In the genomic region with DNA sequence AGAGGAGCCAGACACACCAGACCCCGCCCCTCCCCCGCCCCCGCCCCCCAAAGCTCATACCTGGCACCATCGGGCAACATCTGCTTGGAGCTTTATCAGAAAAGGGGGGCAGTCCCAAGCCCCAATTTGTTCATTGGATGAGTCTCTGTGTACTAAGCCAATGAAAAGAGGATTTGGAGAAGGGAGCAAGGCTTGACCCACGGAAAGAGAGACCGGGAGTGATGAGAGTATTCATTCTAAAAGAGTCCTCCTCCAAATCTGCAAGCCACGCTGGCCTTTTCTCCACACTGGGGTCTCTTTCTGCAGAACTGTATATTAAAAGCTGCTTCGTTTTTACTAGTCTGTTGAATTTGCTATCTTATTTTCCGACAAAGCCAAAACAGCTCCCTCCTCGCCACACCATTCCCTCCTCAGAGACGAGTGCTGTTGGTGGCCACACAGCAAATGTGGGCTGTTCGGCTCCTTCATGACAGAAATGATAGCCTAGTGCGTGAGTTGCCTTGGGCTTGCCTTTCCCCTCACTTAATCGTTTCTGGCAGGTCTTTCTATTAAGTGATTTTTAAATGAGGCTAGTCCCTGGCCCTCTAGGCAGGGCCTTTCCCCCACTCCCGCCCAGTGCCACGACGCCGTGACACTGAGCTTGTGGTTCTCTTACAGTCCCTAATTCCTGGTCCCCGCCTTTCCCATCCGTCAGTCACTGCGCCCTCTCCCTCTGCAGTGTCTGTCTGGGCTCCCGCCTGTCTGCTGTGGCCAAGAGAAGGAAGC, we compare ENCODE assay signal across 10 mouse cellular contexts. TPM values are rescaled to one million over a fixed set of nuclear protein-coding genes. Genes with fewer than 3 reads are reported as not detected.
DNase-seq lines count a peak whose midpoint lies in the region; ATAC-seq and TF ChIP-seq lines count a peak whose summit lies in the region.
"Had no signal": no experiment of that assay in that cellular context is flagged by ENCODE, and none has a peak within 500 bp of the region (broad histone marks: within the 10 kb centered on the region; RNA-seq: fewer than 3 reads in every experiment).

No protein-coding gene starts in this region.

- H3K36me3 ChIP-seq in heart, embryonic 16.5 days (ENCODE audit: control insufficient read depth, insufficient read depth) = no peaks in the 10 kb centered on the region
- no peaks in the 10 kb centered on the region for H3K36me3 ChIP-seq in embryonic facial prominence, embryonic 12.5 days
- no peaks in the 10 kb centered on the region for H3K36me3 ChIP-seq in limb, embryonic 11.5 days (ENCODE audit: control insufficient read depth, insufficient read depth, low read length)
- no peaks in the 10 kb centered on the region for H3K36me3 ChIP-seq in neural tube, embryonic 11.5 days (ENCODE audit: control insufficient read depth, insufficient read depth, low read length)

- intact Hi-C loops in heart, postnatal 14 days (cut with DNase I) = no loop called here

- peaks cover 4% of the 10 kb centered on the region; the same call in 1 of the 2 replicates for H3K4me1 ChIP-seq in heart, embryonic 16.5 days (ENCODE audit: control insufficient read depth, insufficient read depth, low read length)
- H3K4me1 ChIP-seq in embryonic facial prominence, embryonic 12.5 days = peaks cover 26% of the 10 kb centered on the region
- peaks cover 4% of the 10 kb centered on the region; the same call in 1 of the 2 replicates for H3K4me1 ChIP-seq in limb, embryonic 11.5 days (ENCODE audit: control insufficient read depth, insufficient read depth, low read length)
- no peaks in the 10 kb centered on the region; the same call in 1 of the 2 replicates for H3K4me1 ChIP-seq in neural tube, embryonic 11.5 days (ENCODE audit: control insufficient read depth, insufficient read depth, low read length)
- no peaks in the 10 kb centered on the region for H3K4me1 ChIP-seq in cerebellum, adult 2 months (ENCODE audit: control insufficient read depth, insufficient read depth, low read length)

- WGBS in heart, embryonic 16.5 days = 31% methylated on average over 22 of the region's 22 CpGs
- 13% methylated on average over 22 of the region's 22 CpGs for WGBS in embryonic facial prominence, embryonic 12.5 days
- 15% methylated on average over 22 of the region's 22 CpGs for WGBS in limb, embryonic 11.5 days
- 24% methylated on average over 22 of the region's 22 CpGs for WGBS in neural tube, embryonic 11.5 days
- WGBS in cerebellum, adult 2 months = 50% methylated on average over 22 of the region's 22 CpGs

- no peak for ATAC-seq in heart, embryonic 16.5 days (replicated peaks; ENCODE audit: extremely low read depth, insufficient read depth, low FRiP score)
- peak; percentile 74; the same call in 1 of the 2 replicates for ATAC-seq in embryonic facial prominence, embryonic 12.5 days (ENCODE audit: insufficient number of reproducible peaks, insufficient read depth, low FRiP score, low TSS enrichment)
- ATAC-seq in limb, embryonic 11.5 days (ENCODE audit: insufficient number of reproducible peaks, low FRiP score, low TSS enrichment, low read depth) = no peak
- no peak for ATAC-seq in neural tube, embryonic 11.5 days (ENCODE audit: insufficient read depth, low FRiP score, low TSS enrichment)

- H3K9me3 ChIP-seq in heart, embryonic 16.5 days (replicated peaks; ENCODE audit: control insufficient read depth, low read length) = no peaks in the 10 kb centered on the region
- no peaks in the 10 kb centered on the region for H3K9me3 ChIP-seq in embryonic facial prominence, embryonic 12.5 days
- no peaks in the 10 kb centered on the region for H3K9me3 ChIP-seq in limb, embryonic 11.5 days (ENCODE audit: control insufficient read depth, low read length)
- H3K9me3 ChIP-seq in neural tube, embryonic 11.5 days (ENCODE audit: control insufficient read depth, low read length) = no peaks in the 10 kb centered on the region

- H3K4me3 ChIP-seq in heart, embryonic 16.5 days (ENCODE audit: low read length) = no peak overlapping the region
- 0 out of 2 replicates have a peak overlapping the region, but pooled peaks have one; percentile 5 for H3K4me3 ChIP-seq in embryonic facial prominence, embryonic 12.5 days
- H3K4me3 ChIP-seq in limb, embryonic 11.5 days (ENCODE audit: low read depth, low read length) = no peak overlapping the region
- H3K4me3 ChIP-seq in neural tube, embryonic 11.5 days (ENCODE audit: low read depth, low read length) = no peak overlapping the region
- no peak overlapping the region for H3K4me3 ChIP-seq in cerebellum, adult 2 months (replicated peaks; ENCODE audit: insufficient read depth, low read depth, low read length)

- peak overlapping the region; percentile 28 for H3K4me2 ChIP-seq in heart, embryonic 16.5 days (ENCODE audit: low read depth, low read length)
- H3K4me2 ChIP-seq in embryonic facial prominence, embryonic 12.5 days (replicated peaks) = peak overlapping the region; percentile 29
- peak overlapping the region; percentile 22; the same call in 1 of the 2 replicates for H3K4me2 ChIP-seq in limb, embryonic 11.5 days (ENCODE audit: low read depth, severe bottlenecking)
- H3K4me2 ChIP-seq in neural tube, embryonic 11.5 days (ENCODE audit: low read depth) = peak overlapping the region; percentile 15; the same call in 1 of the 2 replicates

- no peak for DNase-seq in heart, postnatal 14 days
- peak; percentile 32 for DNase-seq in limb, embryonic 11.5 days (ENCODE audit: low spot score)
- peak; percentile 42 for DNase-seq in neural tube, embryonic 11.5 days (ENCODE audit: low spot score)
- no peak for DNase-seq in ovary, postnatal 10 days (ENCODE audit: low spot score)
- no peak for DNase-seq in thymus, postnatal 25 days
- no peak for DNase-seq in cerebellum, adult 2 months
- DNase-seq: gastrocnemius, postnatal 10 days had no signal

- no peak for TF ChIP-seq POLR2A in cerebellum, adult 2 months (IDR thresholded peaks at IDR 0.05; ENCODE audit: borderline replicate concordance, insufficient read depth, low read length)

- H3K27me3 ChIP-seq in heart, embryonic 16.5 days (ENCODE audit: control insufficient read depth, insufficient read depth, low read length) = no peaks in the 10 kb centered on the region
- no peaks in the 10 kb centered on the region for H3K27me3 ChIP-seq in embryonic facial prominence, embryonic 12.5 days
- no peaks in the 10 kb centered on the region for H3K27me3 ChIP-seq in limb, embryonic 11.5 days (ENCODE audit: control insufficient read depth, insufficient read depth, low read length)
- no peaks in the 10 kb centered on the region for H3K27me3 ChIP-seq in neural tube, embryonic 11.5 days (ENCODE audit: control insufficient read depth, insufficient read depth, low read length)
- no peaks in the 10 kb centered on the region for H3K27me3 ChIP-seq in cerebellum, adult 2 months (ENCODE audit: control insufficient read depth, insufficient read depth, low read length)

- TF ChIP-seq CTCF in cerebellum, adult 2 months (IDR thresholded peaks at IDR 0.05; ENCODE audit: borderline replicate concordance, insufficient read depth, low read depth, low read length) = no peak

- no peak overlapping the region for H3K27ac ChIP-seq in heart, embryonic 16.5 days (ENCODE audit: low read length)
- 0 out of 2 replicates have a peak overlapping the region, but pooled peaks have one; percentile 36 for H3K27ac ChIP-seq in embryonic facial prominence, embryonic 12.5 days
- H3K27ac ChIP-seq in limb, embryonic 11.5 days (replicated peaks; ENCODE audit: low read depth, low read length) = no peak overlapping the region
- no peak overlapping the region for H3K27ac ChIP-seq in neural tube, embryonic 11.5 days (ENCODE audit: low read depth, low read length)
- H3K27ac ChIP-seq in cerebellum, adult 2 months (ENCODE audit: insufficient read depth, low read length) = no peak overlapping the region
- H3K27ac ChIP-seq: liver, embryonic 14.5 days had no signal

- peak overlapping the region; percentile 35; the same call in 1 of the 2 replicates for H3K9ac ChIP-seq in heart, embryonic 16.5 days (ENCODE audit: low read length)
- H3K9ac ChIP-seq in embryonic facial prominence, embryonic 12.5 days = 0 out of 2 replicates have a peak overlapping the region, but pooled peaks have one; percentile 5
- H3K9ac ChIP-seq in limb, embryonic 11.5 days (ENCODE audit: low read length) = no peak overlapping the region; the same call in 1 of the 2 replicates
- H3K9ac ChIP-seq in neural tube, embryonic 11.5 days (ENCODE audit: low read length) = no peak overlapping the region
- H3K9ac ChIP-seq: liver, embryonic 14.5 days had no signal

RNA-seq across cellular contexts. Expression of a gene that starts 41.7 kb away (rescaled TPM):
- polyA plus RNA-seq in heart, embryonic 16.5 days (2015; fragmentation: Nextera tagmentation; extraction: Ambion mirVana) = 25.7 and 27.7 TPM in 2 replicates
- 10 to 100 TPM; 38.3 to 41.1 TPM for total RNA-seq in heart, postnatal 14 days (2021)
- polyA plus RNA-seq in embryonic facial prominence, embryonic 12.5 days (2016; fragmentation: Nextera tagmentation; extraction: Ambion mirVana) = 74.5 and 81.3 TPM in 2 replicates
- 58.5 and 62.1 TPM in 2 replicates for polyA plus RNA-seq in limb, embryonic 11.5 days (2014; fragmentation: Nextera tagmentation; extraction: Ambion mirVana)
- 27.8 and 28.5 TPM in 2 replicates for polyA plus RNA-seq in neural tube, embryonic 11.5 days (2014; fragmentation: Nextera tagmentation; extraction: Ambion mirVana)
- 11.2 and 14.2 TPM in 2 replicates for polyA plus RNA-seq in cerebellum, adult 2 months (2012; rRNA removed)

Comparison
In these comparisons a context has a peak if more than half of its experiments do, and no peak if none do; other contexts are left out.
1. H3K9ac ChIP-seq: peak in heart, embryonic 16.5 days (single experiment) and embryonic facial prominence, embryonic 12.5 days (single experiment); none in limb, embryonic 11.5 days (single experiment) and neural tube, embryonic 11.5 days (single experiment).
2. DNase-seq: peak in limb, embryonic 11.5 days (single experiment) and neural tube, embryonic 11.5 days (single experiment); none in heart, postnatal 14 days (0 of 2), ovary, postnatal 10 days (single experiment), thymus, postnatal 25 days (single experiment) and cerebellum, adult 2 months (0 of 2).
3. Peak in every context shown above with its lines, with median percentiles within 50 percentile points of each other: H3K4me2 ChIP-seq.